Mouse (Mus musculus) liver, adult 2 months (tissue): ENCODE measurements at regions not wholly inside any gene's neighbourhood (a gene's known extent, or its start where the extent isn't known, plus 50 kb on each side); places are given as distances from the start of the nearest gene placed in this dataset.

Source experiments
- DNase-seq: peaks from one replicate; pipeline ENCODE4 v3.0.0-alpha.2; 2011; ENCODE audit warnings: low read depth, low spot score; ENCODE audit errors: extremely low read depth
- H3K27ac ChIP-seq: fragments of 200-500 bp; replicated peaks from 2 replicates; pipeline ENCODE4 v1.5.1; 2012; ENCODE audit warnings: low read depth, mild to moderate bottlenecking, control low read depth, inconsistent platforms, low read length; ENCODE audit not compliant: insufficient read depth
- H3K27me3 ChIP-seq: fragments of 200-500 bp; 2 replicates; pipeline ENCODE4 v1.6.1; 2012; ENCODE audit warnings: mild to moderate bottlenecking, moderate library complexity, low read length, inconsistent platforms; ENCODE audit not compliant: control insufficient read depth, insufficient read depth
- H3K36me3 ChIP-seq: fragments of 200-500 bp; 2 replicates; pipeline ENCODE4 v1.6.1; 2012; ENCODE audit warnings: low read length, inconsistent platforms; ENCODE audit not compliant: control insufficient read depth, insufficient read depth
- H3K4me1 ChIP-seq: fragments of 200-500 bp; 2 replicates; pipeline ENCODE4 v1.6.1; 2011; ENCODE audit warnings: low read length; ENCODE audit not compliant: control insufficient read depth, insufficient read depth
- H3K4me3 ChIP-seq: fragments of 200-500 bp; 2 replicates; pipeline ENCODE4 v1.5.1; 2011; ENCODE audit warnings: low read depth, mild to moderate bottlenecking, control low read depth, low read length, moderate library complexity; ENCODE audit not compliant: insufficient read depth
- H3K79me2 ChIP-seq: fragments of 200-500 bp; 2 replicates; pipeline ENCODE4 v1.6.1; 2012; ENCODE audit warnings: inconsistent platforms, mild to moderate bottlenecking, low read length, moderate library complexity; ENCODE audit not compliant: control insufficient read depth, insufficient read depth
- H3K9ac ChIP-seq: fragments of 200-500 bp; 2 replicates; pipeline ENCODE4 v1.6.1; 2012; ENCODE audit warnings: low read depth, mild to moderate bottlenecking, control low read depth, inconsistent platforms, low read length
- CTCF ChIP-seq: fragments of 200-500 bp; IDR thresholded peaks from 2 replicates; pipeline ENCODE4 v1.5.1; 2011; ENCODE audit warnings: low read depth, low read length, control low read depth
- POLR2A ChIP-seq: fragments of 200-500 bp; IDR thresholded peaks from 2 replicates; pipeline ENCODE4 v1.6.1; 2011; ENCODE audit warnings: low read length, control low read depth; ENCODE audit not compliant: insufficient read depth; ENCODE audit errors: extremely low read depth
- WGBS: fragments of 180-500 bp; shearing (Covaris S2); methylation state at CpG from one replicate; pipeline ENCODE4 v1.1.7; 2018; 5-methylcytosine and 5-hydroxymethylcytosine counted together

- 68% methylated on average over 7 of the region's 7 CpGs for WGBS
- no peak overlapping the region for H3K9ac ChIP-seq
- H3K36me3 ChIP-seq = no peaks in the 10 kb centered on the region
- H3K4me3 ChIP-seq = no peak overlapping the region
- no peaks in the 10 kb centered on the region for H3K4me1 ChIP-seq
- H3K27me3 ChIP-seq = no peaks in the 10 kb centered on the region; the same call in 1 of the 2 replicates
- no peak for DNase-seq
- no peak overlapping the region for H3K27ac ChIP-seq
- H3K79me2 ChIP-seq = no peaks in the 10 kb centered on the region
- TF ChIP-seq POLR2A = no peak
- TF ChIP-seq CTCF = no peak
These were observed 178.2 kb upstream of the Mast4 start for GRCm38 (mm10) chr13:103512476-103512875.

GRCm38 (mm10) chr13:103504987-103505386 lies 170.7 kb upstream of the Mast4 start:
- no peak for DNase-seq
- TF ChIP-seq POLR2A (no peak), CTCF (no peak)
- Histone ChIP-seq H3K27me3 (no peaks in the 10 kb centered on the region; the same call in 1 of the 2 replicates), H3K9ac (no peak overlapping the region), H3K4me1 (peaks cover 3% of the 10 kb centered on the region; the same call in 1 of the 2 replicates), H3K27ac (no peak overlapping the region), H3K79me2 (no peaks in the 10 kb centered on the region), H3K36me3 (no peaks in the 10 kb centered on the region), H3K4me3 (no peak overlapping the region)
- WGBS = 75% methylated on average over 7 of the region's 7 CpGs

- TF ChIP-seq CTCF = no peak
- TF ChIP-seq POLR2A = no peak
- whole genome bisulfite sequencing = 32% methylated on average over 8 of the region's 8 CpGs
These were observed 165.1 kb upstream of the Mast4 start for GRCm38 (mm10) chr13:103499376-103499775.

GRCm38 (mm10) chr13:103494371-103494770 lies 160.1 kb upstream of the Mast4 start:
- Histone ChIP-seq H3K4me3 (no peak overlapping the region), H3K27ac (no peak overlapping the region), H3K79me2 (no peaks in the 10 kb centered on the region), H3K27me3 (no peaks in the 10 kb centered on the region), H3K9ac (no peak overlapping the region), H3K4me1 (no peaks in the 10 kb centered on the region), H3K36me3 (no peaks in the 10 kb centered on the region)
- DNase-seq = peak; percentile 15
- 67% methylated on average over 9 of the region's 9 CpGs for WGBS
- TF ChIP-seq CTCF (no peak), POLR2A (no peak)

More at GRCm38 (mm10) chr13:103499376-103499775, 165.1 kb upstream of the Mast4 start:
- Histone ChIP-seq H3K9ac (no peak overlapping the region), H3K4me3 (no peak overlapping the region), H3K79me2 (no peaks in the 10 kb centered on the region), H3K27ac (no peak overlapping the region), H3K4me1 (no peaks in the 10 kb centered on the region), H3K27me3 (no peaks in the 10 kb centered on the region), H3K36me3 (no peaks in the 10 kb centered on the region)
- peak; percentile 86 for DNase-seq

GRCm38 (mm10) chr13:103493567-103493966 lies 159.3 kb upstream of the Mast4 start:
- H3K79me2 ChIP-seq = no peaks in the 10 kb centered on the region
- no peak overlapping the region for H3K9ac ChIP-seq
- H3K27ac ChIP-seq = no peak overlapping the region; the same call in 1 of the 2 replicates
- TF ChIP-seq POLR2A (no peak), CTCF (no peak)
- H3K36me3 ChIP-seq = no peaks in the 10 kb centered on the region
- peak; percentile 95 for DNase-seq
- no peak overlapping the region for H3K4me3 ChIP-seq
- H3K27me3 ChIP-seq = no peaks in the 10 kb centered on the region
- 16% methylated on average over 7 of the region's 7 CpGs for WGBS
- no peaks in the 10 kb centered on the region for H3K4me1 ChIP-seq

- Histone ChIP-seq H3K27ac (no peak overlapping the region), H3K79me2 (no peaks in the 10 kb centered on the region), H3K36me3 (no peaks in the 10 kb centered on the region), H3K4me1 (no peaks in the 10 kb centered on the region), H3K4me3 (no peak overlapping the region), H3K9ac (no peak overlapping the region), H3K27me3 (no peaks in the 10 kb centered on the region)
- WGBS = 90% methylated on average over 6 of the region's 6 CpGs
- DNase-seq = no peak
- TF ChIP-seq POLR2A (no peak), CTCF (no peak)
These were observed 155.8 kb upstream of the Mast4 start for GRCm38 (mm10) chr13:103490049-103490448.
